Mouse (Mus musculus): Measurements from ENCODE around the gene Magi1. TPM values are rescaled to one million over a fixed set of nuclear protein-coding genes. Genes with fewer than 3 reads are reported as not detected.

The Magi1 gene
- polyA plus RNA-seq, 1 experiment = 2.3 TPM

- Histone ChIP-seq H3K36me3 (replicated peaks; ENCODE audit: low read length) (no peaks in the 10 kb centered on the region), H3K4me1 (no peaks in the 10 kb centered on the region), H3K27me3 (replicated peaks) (no peaks in the 10 kb centered on the region), H3K4me3 (replicated peaks) (no peak overlapping the region), H3K9me3 (no peaks in the 10 kb centered on the region)
- no peak for TF ChIP-seq FLI1 (IDR thresholded peaks at IDR 0.05; ENCODE audit: low read length)
- TF ChIP-seq GATA1 (IDR thresholded peaks at IDR 0.05; ENCODE audit: borderline replicate concordance, low read length) = no peak
These were observed 202.7 kb downstream of the Magi1 start for GRCm38 (mm10) chr6:94080933-94081545.

GRCm38 (mm10) chr6:94078934-94079333 is 204.8 kb downstream of the Magi1 start:
- H3K27me3 ChIP-seq (replicated peaks) = no peaks in the 10 kb centered on the region
- H3K36me3 ChIP-seq (replicated peaks; ENCODE audit: low read length) = no peaks in the 10 kb centered on the region
- TF ChIP-seq FLI1 (IDR thresholded peaks at IDR 0.05; ENCODE audit: low read length) (no peak), GATA1 (IDR thresholded peaks at IDR 0.05; ENCODE audit: borderline replicate concordance, low read length) (no peak)
- H3K9me3 ChIP-seq = no peaks in the 10 kb centered on the region
- no peaks in the 10 kb centered on the region for H3K4me1 ChIP-seq
- no peak overlapping the region for H3K4me3 ChIP-seq (replicated peaks)

DNA sequence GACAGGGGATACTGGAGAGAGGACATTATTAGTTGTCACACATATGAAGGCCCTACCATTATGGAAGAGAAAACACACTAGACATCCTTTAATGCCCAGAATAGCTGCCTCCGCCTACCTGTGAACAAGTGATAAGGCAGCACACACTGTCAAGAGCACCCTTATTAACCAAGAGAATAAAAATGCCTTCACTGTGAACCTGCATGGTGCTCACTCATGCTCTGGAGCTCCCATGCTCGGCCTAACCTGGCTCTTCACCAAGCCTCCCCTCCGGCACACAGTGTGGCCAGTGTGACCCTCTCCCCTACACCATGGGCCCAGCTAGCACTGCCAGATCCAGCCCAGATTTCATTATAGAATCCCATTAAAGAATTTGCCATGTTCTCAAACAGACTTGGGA is 206.7 kb downstream of the Magi1 start:
- Histone ChIP-seq H3K9me3 (no peaks in the 10 kb centered on the region), H3K27me3 (replicated peaks) (no peaks in the 10 kb centered on the region), H3K4me1 (no peaks in the 10 kb centered on the region), H3K36me3 (replicated peaks; ENCODE audit: low read length) (no peaks in the 10 kb centered on the region), H3K4me3 (replicated peaks) (no peak overlapping the region)
- no peak for TF ChIP-seq GATA1 (IDR thresholded peaks at IDR 0.05; ENCODE audit: borderline replicate concordance, low read length)
- no peak for TF ChIP-seq FLI1 (IDR thresholded peaks at IDR 0.05; ENCODE audit: low read length)

- Histone ChIP-seq H3K9me3 (no peaks in the 10 kb centered on the region), H3K4me1 (no peaks in the 10 kb centered on the region), H3K27me3 (replicated peaks) (no peaks in the 10 kb centered on the region), H3K4me3 (replicated peaks) (no peak overlapping the region), H3K36me3 (replicated peaks; ENCODE audit: low read length) (no peaks in the 10 kb centered on the region)
- TF ChIP-seq GATA1 (IDR thresholded peaks at IDR 0.05; ENCODE audit: borderline replicate concordance, low read length) (no peak), FLI1 (IDR thresholded peaks at IDR 0.05; ENCODE audit: low read length) (no peak)
These were observed 207.7 kb downstream of the Magi1 start for GRCm38 (mm10) chr6:94075990-94076389.

DNA sequence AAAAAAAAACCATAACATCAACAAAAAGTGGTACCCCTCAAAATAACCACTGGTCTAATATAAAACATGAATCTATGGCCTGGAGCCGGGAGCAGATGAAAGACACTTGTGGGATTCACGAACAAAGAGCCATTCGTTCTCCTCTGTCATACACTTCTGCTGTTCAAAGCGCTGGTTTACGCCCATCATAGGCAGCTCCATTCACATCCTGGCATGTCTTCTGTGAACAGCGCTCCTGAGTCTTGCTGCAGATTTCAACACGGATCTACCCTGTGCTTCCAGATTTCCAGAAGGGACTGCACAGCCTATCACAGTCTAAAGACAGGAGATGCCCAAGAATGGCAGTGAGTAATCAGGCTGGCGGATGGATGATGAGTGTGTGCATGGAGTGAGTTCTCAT is 208.5 kb downstream of the Magi1 start:
- no peak for TF ChIP-seq FLI1 (IDR thresholded peaks at IDR 0.05; ENCODE audit: low read length)
- TF ChIP-seq GATA1 (IDR thresholded peaks at IDR 0.05; ENCODE audit: borderline replicate concordance, low read length) = no peak
- Histone ChIP-seq H3K27me3 (replicated peaks) (no peaks in the 10 kb centered on the region), H3K9me3 (no peaks in the 10 kb centered on the region), H3K4me3 (replicated peaks) (no peak overlapping the region), H3K36me3 (replicated peaks; ENCODE audit: low read length) (no peaks in the 10 kb centered on the region), H3K4me1 (no peaks in the 10 kb centered on the region)

DNA sequence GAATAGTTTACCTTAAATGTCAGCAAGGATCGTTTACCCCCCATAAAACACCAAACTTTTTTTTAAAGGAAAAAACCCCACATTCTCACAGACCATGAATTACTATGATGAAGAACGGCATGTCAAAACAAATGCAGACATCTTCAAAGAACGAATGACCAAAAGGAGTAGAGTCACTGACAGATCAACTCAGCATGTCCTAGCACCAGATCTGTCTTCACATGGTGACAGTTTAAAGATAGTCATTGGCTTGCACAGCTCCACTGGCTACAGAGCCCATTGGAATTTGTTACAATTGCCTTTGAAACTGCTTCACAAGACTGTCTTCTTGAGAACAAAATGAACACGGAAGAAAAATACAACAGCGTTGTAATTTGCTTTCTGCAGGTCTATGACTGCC is 212.0 kb downstream of the Magi1 start:
- H3K4me1 ChIP-seq = no peaks in the 10 kb centered on the region

GRCm38 (mm10) chr6:94070702-94071101 is 213.0 kb downstream of the Magi1 start:
- Histone ChIP-seq H3K9me3 (no peaks in the 10 kb centered on the region), H3K4me1 (no peaks in the 10 kb centered on the region), H3K4me3 (replicated peaks) (no peak overlapping the region), H3K36me3 (replicated peaks; ENCODE audit: low read length) (no peaks in the 10 kb centered on the region), H3K27me3 (replicated peaks) (no peaks in the 10 kb centered on the region)
- TF ChIP-seq FLI1 (IDR thresholded peaks at IDR 0.05; ENCODE audit: low read length) (no peak), GATA1 (IDR thresholded peaks at IDR 0.05; ENCODE audit: borderline replicate concordance, low read length) (no peak)

More for the DNA sequence above, 212.0 kb downstream of the Magi1 start:
- Histone ChIP-seq H3K27me3 (replicated peaks) (no peaks in the 10 kb centered on the region), H3K36me3 (replicated peaks; ENCODE audit: low read length) (no peaks in the 10 kb centered on the region), H3K4me3 (replicated peaks) (no peak overlapping the region), H3K9me3 (no peaks in the 10 kb centered on the region)
- TF ChIP-seq FLI1 (IDR thresholded peaks at IDR 0.05; ENCODE audit: low read length) (no peak), GATA1 (IDR thresholded peaks at IDR 0.05; ENCODE audit: borderline replicate concordance, low read length) (no peak)

DNA sequence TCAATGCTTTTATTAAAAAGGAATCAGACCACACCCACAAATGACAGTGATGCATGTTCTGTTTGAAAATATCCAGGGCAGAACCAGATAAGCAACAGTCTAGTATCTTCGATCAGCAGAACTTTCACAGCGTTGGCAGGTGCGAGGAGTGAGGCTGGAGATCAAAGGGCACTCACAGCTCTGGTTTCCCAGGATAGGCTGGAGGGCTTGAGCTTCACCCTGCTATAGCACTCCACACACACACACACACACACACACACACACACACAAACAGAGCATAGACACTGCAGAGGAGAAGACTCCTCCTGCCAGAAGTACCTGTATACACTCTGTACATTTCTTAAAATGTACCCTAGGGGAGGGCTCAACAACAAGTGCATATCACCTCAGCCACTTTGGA is 214.3 kb downstream of the Magi1 start:
- Histone ChIP-seq H3K27me3 (replicated peaks) (no peaks in the 10 kb centered on the region), H3K36me3 (replicated peaks; ENCODE audit: low read length) (no peaks in the 10 kb centered on the region), H3K4me1 (no peaks in the 10 kb centered on the region), H3K9me3 (no peaks in the 10 kb centered on the region), H3K4me3 (replicated peaks) (no peak overlapping the region)
- no peak for TF ChIP-seq FLI1 (IDR thresholded peaks at IDR 0.05; ENCODE audit: low read length)
- TF ChIP-seq GATA1 (IDR thresholded peaks at IDR 0.05; ENCODE audit: borderline replicate concordance, low read length) = no peak

- TF ChIP-seq GATA1 (IDR thresholded peaks at IDR 0.05; ENCODE audit: borderline replicate concordance, low read length) (no peak), FLI1 (IDR thresholded peaks at IDR 0.05; ENCODE audit: low read length) (no peak)
- no peaks in the 10 kb centered on the region for H3K9me3 ChIP-seq
- H3K4me1 ChIP-seq = no peaks in the 10 kb centered on the region
- no peak overlapping the region for H3K4me3 ChIP-seq (replicated peaks)
- no peaks in the 10 kb centered on the region for H3K36me3 ChIP-seq (replicated peaks; ENCODE audit: low read length)
- no peaks in the 10 kb centered on the region for H3K27me3 ChIP-seq (replicated peaks)
These were observed 215.8 kb downstream of the Magi1 start for GRCm38 (mm10) chr6:94067741-94068450.

DNA sequence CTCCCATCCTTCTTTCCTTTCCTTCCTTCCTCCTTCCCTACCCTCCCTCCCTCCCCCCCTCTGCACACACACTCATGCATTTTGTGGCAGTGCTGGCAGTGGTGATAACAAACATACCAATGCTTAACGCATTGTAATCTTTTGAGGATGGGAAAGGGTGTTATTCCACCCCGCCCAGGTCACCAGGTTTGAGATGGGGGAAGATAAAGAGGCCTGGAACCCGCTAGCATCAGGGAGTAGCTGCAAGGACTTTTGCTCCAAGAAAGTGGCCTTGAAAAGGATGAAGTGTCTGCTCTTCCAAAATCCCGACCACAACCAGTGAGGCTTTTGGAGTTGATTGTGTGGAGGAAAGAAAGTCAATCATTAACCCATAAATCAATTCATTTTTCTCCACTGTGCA is 218.9 kb downstream of the Magi1 start:
- Histone ChIP-seq H3K9me3 (no peaks in the 10 kb centered on the region), H3K4me1 (no peaks in the 10 kb centered on the region), H3K27me3 (replicated peaks) (no peaks in the 10 kb centered on the region), H3K4me3 (replicated peaks) (no peak overlapping the region), H3K36me3 (replicated peaks; ENCODE audit: low read length) (no peaks in the 10 kb centered on the region)
- no peak for TF ChIP-seq GATA1 (IDR thresholded peaks at IDR 0.05; ENCODE audit: borderline replicate concordance, low read length)

Measured in megakaryocyte, embryonic 14.5 days (primary cell).